Mouse (Mus musculus): ENCODE results near the gene Hmgn3.

GRCm38 (mm10) chr9:83109705-83110104 lies 36.8 kb downstream of the Hmgn3 start:
- TF ChIP-seq POLR2A (IDR thresholded peaks at IDR 0.05; ENCODE audit: insufficient read depth, low read length) (no peak), CTCF (IDR thresholded peaks at IDR 0.05; ENCODE audit: low read depth, low read length) (no peak)
